Mouse (Mus musculus) layer of hippocampus, postnatal 25 days (tissue): Measurements from ENCODE around the gene Vmn1r75. TPM values are rescaled to one million over a fixed set of nuclear protein-coding genes. Genes with fewer than 3 reads are reported as not detected.

Experiments used
- DNase-seq, 2 experiments: peaks; one replicate each; pipeline ENCODE4 v3.0.0; 2022; ENCODE audit warnings: mixed read lengths in 2 of 2, low spot score in 1 of 2; ENCODE audit errors: extremely low spot score in 1 of 2
- total RNA-seq, 2 experiments: library from RNA; stranded (reverse); gene quantifications; 2 replicates each; pipeline ENCODE4 v1.2.3; 2021

Vmn1r75 gene
- total RNA-seq, result not detected

- DNase-seq, result no peak
Measured at GRCm38 (mm10) chr7:11874330-11874729, at the start of gene Vmn1r75. Gene Vmn1r75 (plus strand): TSS chr7:11874630.

GRCm38 (mm10) chr7:11833680-11834079, 40.8 kb upstream of the Vmn1r75 start, which contains the start of gene Vmn1r74:
Gene Vmn1r74 (plus strand): TSS chr7:11833980.
- no peak for DNase-seq

Other genes with a start within 250 kb of the Vmn1r75 start
- gene Vmn1r72, start 194.5 kb upstream of the Vmn1r75 start, total RNA-seq, result not detected
- not detected for gene Vmn1r73, start 144.4 kb upstream of the Vmn1r75 start, total RNA-seq
- gene Vmn1r74, start 40.6 kb upstream of the Vmn1r75 start, total RNA-seq, result not detected
- gene Vmn1r76, start 63.6 kb downstream of the Vmn1r75 start, total RNA-seq, result not detected
- gene Vmn1r77, start 162.1 kb downstream of the Vmn1r75 start, total RNA-seq, result not detected